Mouse (Mus musculus) cerebellum, adult 9-11 months (tissue): ENCODE measurements around the gene Aldh3b1.

Experiments
- DNase-seq: peaks from one replicate; pipeline ENCODE4 v3.0.0; 2022

The Aldh3b1 gene

GRCm38 (mm10) chr19:3910206-3910605, 19.4 kb downstream of the Aldh3b1 start:
- no peak for DNase-seq

GRCm38 (mm10) chr19:3907876-3908660, 21.5 kb downstream of the Aldh3b1 start:
- no peak for DNase-seq

- peak; percentile 66 for DNase-seq
Measured at GRCm38 (mm10) chr19:3906795-3907786, 22.5 kb downstream of the Aldh3b1 start, which contains the start of gene Tcirg1. TSS of gene Tcirg1 (minus strand) at chr19:3907133.

- DNase-seq, result no peak
Measured at GRCm38 (mm10) chr19:3906326-3906725, 23.3 kb downstream of the Aldh3b1 start.

GRCm38 (mm10) chr19:3905261-3905969, 24.2 kb downstream of the Aldh3b1 start:
- no peak for DNase-seq

GRCm38 (mm10) chr19:3904363-3904675, 25.3 kb downstream of the Aldh3b1 start:
- no peak for DNase-seq

GRCm38 (mm10) chr19:3903648-3904362, 25.8 kb downstream of the Aldh3b1 start:
- DNase-seq, result no peak

GRCm38 (mm10) chr19:3902966-3903365, 26.6 kb downstream of the Aldh3b1 start:
- no peak for DNase-seq

- no peak for DNase-seq
Measured at GRCm38 (mm10) chr19:3899618-3900017, 30.0 kb downstream of the Aldh3b1 start.

GRCm38 (mm10) chr19:3898952-3899351, 30.7 kb downstream of the Aldh3b1 start:
- no peak for DNase-seq

- DNase-seq, result no peak
Measured at GRCm38 (mm10) chr19:3897557-3897956, 32.1 kb downstream of the Aldh3b1 start.

GRCm38 (mm10) chr19:3896208-3896607, 33.4 kb downstream of the Aldh3b1 start:
- DNase-seq, result no peak

GRCm38 (mm10) chr19:3895171-3895631, 34.4 kb downstream of the Aldh3b1 start:
- no peak for DNase-seq

GRCm38 (mm10) chr19:3894294-3894693, 35.3 kb downstream of the Aldh3b1 start:
- no peak for DNase-seq

- no peak for DNase-seq
Measured at GRCm38 (mm10) chr19:3893545-3894116, 36.0 kb downstream of the Aldh3b1 start.

GRCm38 (mm10) chr19:3890181-3890580, 39.4 kb downstream of the Aldh3b1 start:
- no peak for DNase-seq

GRCm38 (mm10) chr19:3889096-3889495, 40.5 kb downstream of the Aldh3b1 start:
- DNase-seq, result no peak

- no peak for DNase-seq
Measured at GRCm38 (mm10) chr19:3884325-3884990, 45.1 kb downstream of the Aldh3b1 start.

GRCm38 (mm10) chr19:3882214-3882613, 47.4 kb downstream of the Aldh3b1 start:
- DNase-seq, result no peak

GRCm38 (mm10) chr19:3880054-3880848, 49.4 kb downstream of the Aldh3b1 start:
- no peak for DNase-seq
